Mouse (Mus musculus): ENCODE results near the gene Cab39. TPM values are rescaled to one million over a fixed set of nuclear protein-coding genes. Genes with fewer than 3 reads are reported as not detected.
"Not testable (repeated sequence)": the region's sequence is repeated elsewhere in the genome, so short reads cannot be mapped to it uniquely, and the experiment has no call there.

The Cab39 gene
- total RNA-seq, 2 experiments from 2014 or later, result 169 to 186 TPM

DNA sequence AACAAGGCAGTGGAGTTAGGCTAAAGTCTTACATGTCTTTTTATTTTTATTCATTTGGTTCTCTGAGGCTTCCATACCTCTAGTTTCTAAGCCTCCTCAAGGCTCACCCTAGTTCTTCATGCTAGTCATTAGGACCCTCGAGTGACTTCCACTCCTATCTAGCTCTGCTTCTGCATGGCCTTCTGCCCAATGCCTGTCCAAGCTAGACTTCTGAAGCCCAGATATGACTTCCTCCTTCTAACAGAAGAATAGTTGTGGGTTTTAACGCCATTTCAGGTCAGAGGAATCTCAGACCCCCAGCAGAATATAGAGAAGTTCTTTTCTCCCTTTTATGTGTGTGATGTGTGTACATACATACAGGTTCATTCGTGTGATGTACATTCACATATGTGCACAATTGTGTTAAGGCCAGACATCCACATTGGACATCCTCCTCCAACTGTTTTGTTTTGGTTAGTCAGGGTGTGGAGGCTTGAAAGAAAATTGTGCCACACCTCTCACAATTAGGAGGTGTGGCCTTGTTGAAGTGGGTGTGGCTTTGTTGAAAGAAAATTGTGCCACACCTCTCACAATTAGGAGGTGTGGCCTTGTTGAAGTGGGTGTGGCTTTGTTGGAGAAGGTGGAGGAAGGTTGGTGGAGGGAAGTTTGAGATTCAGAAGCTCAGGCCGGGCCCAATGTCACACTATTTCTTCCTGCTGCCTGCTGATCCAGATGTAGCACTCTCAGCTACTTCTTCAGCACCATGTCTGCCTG lies 13.6 kb upstream of the Cab39 start:
- DNase-seq (ENCODE audit: low spot score), result no peak

GRCm38 (mm10) chr1:85790565-85790964 lies 2.7 kb upstream of the Cab39 start:
- no peak for DNase-seq (ENCODE audit: low spot score)

DNA sequence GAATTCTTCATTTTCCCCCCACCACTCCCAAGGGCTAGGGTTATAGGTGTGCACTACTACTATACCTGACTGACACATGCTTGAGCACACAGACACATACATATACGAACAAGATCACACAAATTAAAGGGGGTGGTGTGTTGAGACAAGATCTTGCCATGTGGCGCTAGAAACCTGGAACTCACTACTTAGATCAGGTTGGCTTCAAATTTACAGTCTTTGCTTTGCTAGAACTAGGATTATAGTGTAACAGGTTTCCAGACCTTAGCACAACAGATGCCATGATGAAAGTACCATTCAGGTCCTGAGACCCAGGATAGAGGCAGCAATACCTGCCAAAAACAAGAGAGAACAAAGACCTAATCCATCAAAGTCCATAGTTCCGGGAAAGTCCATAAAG lies 1.8 kb upstream of the Cab39 start:
- no peak for DNase-seq (ENCODE audit: low spot score)

- peak; percentile 39 for DNase-seq (ENCODE audit: low spot score)
Measured at GRCm38 (mm10) chr1:85794106-85794771, 998 bp downstream of the Cab39 start.

- no peak for DNase-seq (ENCODE audit: low spot score)
Measured at GRCm38 (mm10) chr1:85795196-85795595, 2.0 kb downstream of the Cab39 start.

- DNase-seq (ENCODE audit: low spot score), result no peak
Measured at GRCm38 (mm10) chr1:85799776-85800175, 6.5 kb downstream of the Cab39 start.

DNA sequence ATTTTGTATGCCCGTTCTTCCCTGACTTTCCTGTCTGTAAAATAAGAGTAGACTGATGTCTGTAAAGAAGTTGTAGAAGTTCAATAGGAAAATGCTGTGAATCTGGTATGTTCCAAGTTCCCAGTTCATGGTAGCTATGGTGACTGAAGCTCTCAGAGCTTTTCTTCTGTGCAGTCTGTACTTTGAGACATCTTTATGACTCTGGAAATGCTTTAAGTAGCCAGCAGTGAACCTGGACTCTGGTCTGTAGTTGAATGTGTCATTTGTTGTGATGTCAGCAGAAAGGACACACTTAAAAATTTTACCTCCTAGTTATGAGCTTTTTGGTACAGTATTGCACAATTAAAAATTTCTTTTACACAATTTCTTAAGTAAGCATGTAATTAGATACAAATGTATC lies 9.3 kb downstream of the Cab39 start:
- DNase-seq (ENCODE audit: low spot score), result no peak

DNA sequence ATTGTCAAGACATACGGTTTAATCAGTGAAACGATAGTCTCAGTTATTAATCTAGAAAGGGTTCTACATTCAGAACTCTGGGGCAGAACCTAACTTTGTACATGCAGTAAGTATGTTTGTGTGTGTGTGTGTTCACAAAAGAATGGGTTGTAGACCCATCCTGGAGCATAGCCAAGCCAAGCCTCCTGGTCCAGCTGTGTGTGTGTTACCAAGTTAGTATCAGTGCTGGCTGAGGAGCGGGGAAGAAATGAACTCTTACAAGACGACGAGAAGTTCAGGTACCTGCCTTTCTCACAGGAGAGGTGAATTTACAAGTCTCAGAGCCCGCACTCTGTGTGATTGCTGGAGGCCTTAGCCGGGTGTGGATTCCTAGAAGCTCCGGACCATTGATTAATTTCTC lies 11.3 kb downstream of the Cab39 start:
- no peak for DNase-seq (ENCODE audit: low spot score)

GRCm38 (mm10) chr1:85809256-85809655 lies 16.0 kb downstream of the Cab39 start:
- no peak for DNase-seq (ENCODE audit: low spot score)

GRCm38 (mm10) chr1:85810343-85810742 lies 17.1 kb downstream of the Cab39 start:
- peak; percentile 66 for DNase-seq (ENCODE audit: low spot score)

DNA sequence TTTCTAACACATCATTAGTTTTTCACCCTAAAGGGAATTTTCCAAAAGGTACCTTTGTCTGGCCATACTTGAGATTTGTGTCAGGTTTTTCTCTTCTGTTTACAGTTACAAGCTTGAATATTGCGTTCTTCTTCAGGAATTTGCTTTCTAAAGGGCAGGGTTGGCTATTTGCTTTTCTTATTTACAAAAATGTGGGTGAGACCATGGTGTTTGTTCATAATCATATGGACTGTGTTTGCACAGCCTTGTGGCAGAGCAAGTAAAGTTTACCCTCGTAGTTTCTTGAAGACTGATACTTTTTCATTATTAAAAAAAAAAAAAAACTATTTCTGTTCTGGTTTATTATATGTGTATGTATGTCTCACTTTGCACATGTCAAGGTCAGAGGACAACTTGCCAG lies 17.5 kb downstream of the Cab39 start:
- DNase-seq (ENCODE audit: low spot score), result no peak

DNA sequence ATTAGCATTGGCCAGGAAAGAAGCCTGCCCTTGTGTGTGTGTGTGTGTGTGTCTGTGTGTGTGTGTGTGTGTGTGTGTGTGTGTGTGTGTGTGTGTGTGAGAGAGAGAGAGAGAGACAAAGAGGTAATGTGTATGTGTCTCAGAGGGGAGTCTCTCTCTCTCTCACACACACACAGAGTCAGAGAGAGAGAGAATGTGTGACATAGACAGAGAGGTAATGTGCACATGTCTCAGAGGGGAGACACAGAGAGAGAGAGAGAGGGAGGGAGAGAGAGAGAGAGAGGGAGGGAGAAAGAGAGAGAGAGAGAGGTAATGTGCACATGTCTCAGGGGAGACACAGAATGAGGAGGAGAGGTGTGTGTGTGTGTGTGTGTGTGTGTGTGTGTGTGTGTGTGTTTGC lies 21.0 kb downstream of the Cab39 start:
- DNase-seq (ENCODE audit: low spot score), result not testable (repeated sequence)

- DNase-seq (ENCODE audit: low spot score), result no peak
Measured at GRCm38 (mm10) chr1:85818121-85818520, 24.9 kb downstream of the Cab39 start.

- DNase-seq (ENCODE audit: low spot score), result no peak
Measured at GRCm38 (mm10) chr1:85819695-85820094, 26.5 kb downstream of the Cab39 start.

- DNase-seq (ENCODE audit: low spot score), result no peak
Measured at GRCm38 (mm10) chr1:85822239-85822638, 29.0 kb downstream of the Cab39 start.

DNA sequence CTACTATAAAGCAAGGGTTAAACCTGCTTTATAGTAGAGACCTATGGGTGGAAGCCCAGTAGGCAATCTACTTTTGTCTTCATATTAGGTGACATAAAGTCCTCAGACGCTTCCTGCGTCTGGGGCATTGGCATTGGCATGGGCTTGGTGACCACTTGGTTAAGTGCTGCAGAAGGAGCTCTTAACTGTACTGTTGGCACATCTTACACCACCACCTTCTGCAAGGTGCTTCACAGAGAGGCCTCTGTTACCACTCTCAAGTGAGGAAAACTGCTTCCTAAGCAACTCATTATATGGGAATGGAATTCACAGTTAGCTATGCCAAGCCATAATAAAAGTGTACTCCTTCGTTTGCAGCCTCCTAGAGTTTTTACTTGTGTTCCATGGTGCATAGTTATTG lies 31.7 kb downstream of the Cab39 start:
- DNase-seq (ENCODE audit: low spot score), result no peak

GRCm38 (mm10) chr1:85827166-85827565 lies 33.9 kb downstream of the Cab39 start:
- peak; percentile 90 for DNase-seq (ENCODE audit: low spot score)

GRCm38 (mm10) chr1:85829016-85829415 lies 35.8 kb downstream of the Cab39 start:
- peak; percentile 62 for DNase-seq (ENCODE audit: low spot score)

DNA sequence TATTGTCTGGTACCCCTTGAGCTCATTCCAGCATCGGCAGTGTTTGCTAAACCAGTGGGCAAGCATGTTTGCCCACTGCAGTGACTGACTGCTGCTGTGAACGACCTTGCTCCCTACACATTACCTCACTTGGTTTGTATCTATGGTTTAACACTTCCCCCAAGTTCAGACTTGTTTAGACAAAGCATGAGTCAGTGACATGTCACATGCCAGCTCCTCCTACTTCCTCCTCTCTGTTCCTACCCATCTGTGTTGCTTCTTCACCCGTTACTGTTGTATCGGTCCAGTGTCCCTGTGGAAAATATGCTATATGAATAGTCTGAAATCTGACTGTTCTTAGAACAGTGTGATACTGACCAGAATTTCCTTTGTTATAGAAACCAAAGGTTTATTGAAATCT lies 44.8 kb downstream of the Cab39 start:
- DNase-seq (ENCODE audit: low spot score), result no peak

DNA sequence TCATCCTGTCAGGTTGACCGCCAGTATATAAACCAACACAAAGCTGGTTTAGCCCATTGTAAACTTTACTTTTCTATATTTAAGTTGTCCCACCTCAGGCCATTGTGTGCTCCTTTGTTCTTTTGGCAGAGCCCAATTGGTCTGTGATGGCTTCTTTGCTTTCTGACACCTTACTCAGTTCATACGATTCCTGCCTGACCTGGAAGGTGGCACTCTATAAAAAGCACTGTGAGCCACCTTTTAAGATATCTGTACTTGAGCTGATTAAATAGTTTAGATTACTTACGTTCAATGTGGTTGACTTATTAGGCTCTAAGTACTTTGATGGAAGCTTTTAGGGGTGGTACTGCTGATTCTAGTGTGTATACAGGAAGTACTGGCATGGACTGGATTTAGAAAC lies 46.1 kb downstream of the Cab39 start:
- no peak for DNase-seq (ENCODE audit: low spot score)

DNA sequence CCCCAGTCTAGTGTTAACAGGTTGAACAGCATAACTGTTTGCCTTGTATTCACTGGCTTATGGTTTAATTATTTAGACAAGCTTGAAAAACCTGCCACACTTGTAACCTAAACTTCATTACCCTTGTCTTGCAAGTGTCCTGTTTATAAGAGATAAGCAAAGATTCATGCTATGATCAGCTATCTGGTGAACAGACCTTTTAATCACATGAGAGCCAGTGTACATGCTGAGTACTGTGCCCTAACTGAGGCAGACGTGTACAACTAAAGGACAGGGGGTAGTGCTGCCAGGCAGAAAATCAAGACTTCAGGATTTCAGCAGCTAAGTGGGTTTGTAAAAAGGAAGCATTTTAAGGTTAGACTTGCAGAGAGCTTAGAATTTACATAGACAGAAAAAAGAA lies 46.5 kb downstream of the Cab39 start:
- no peak for DNase-seq (ENCODE audit: low spot score)

GRCm38 (mm10) chr1:85840421-85840820 lies 47.2 kb downstream of the Cab39 start:
- DNase-seq (ENCODE audit: low spot score), result no peak

- DNase-seq (ENCODE audit: low spot score), result no peak
Measured at GRCm38 (mm10) chr1:85842251-85842650, 49.0 kb downstream of the Cab39 start.
